Mouse (Mus musculus) lung, embryonic 15.5 days (tissue): ENCODE data around the gene Coq6. TPM values are rescaled to one million over a fixed set of nuclear protein-coding genes. Genes with fewer than 3 reads are reported as not detected.
"Not testable (repeated sequence)": the region's sequence is repeated elsewhere in the genome, so short reads cannot be mapped to it uniquely, and the experiment has no call there.

Source experiments
- ATAC-seq: fragments of 200-750 bp; cut with Nextera tagmentation; 2 replicates; pipeline ENCODE4 v1.8.0; 2017; ENCODE audit warnings: moderate number of reproducible peaks, borderline replicate concordance; ENCODE audit not compliant: low FRiP score, low TSS enrichment; ENCODE audit errors: extremely low read depth
- H3K27ac ChIP-seq: fragments of 300-500 bp; sonication (generic); 2 replicates; pipeline ENCODE4 v1.5.1; 2015; ENCODE audit warnings: moderate library complexity, mild to moderate bottlenecking, inconsistent platforms
- H3K27me3 ChIP-seq: fragments of 300-500 bp; sonication (generic); 2 replicates; pipeline ENCODE4 v1.6.1; 2015; ENCODE audit warnings: inconsistent platforms
- H3K36me3 ChIP-seq: fragments of 300-500 bp; sonication (generic); 2 replicates; pipeline ENCODE4 v1.6.1; 2015; ENCODE audit warnings: inconsistent platforms
- H3K4me1 ChIP-seq: fragments of 300-500 bp; sonication (generic); 2 replicates; pipeline ENCODE4 v1.6.1; 2015; ENCODE audit warnings: inconsistent platforms
- H3K4me2 ChIP-seq: fragments of 300-500 bp; sonication (generic); 2 replicates; pipeline ENCODE4 v1.6.1; 2015; ENCODE audit warnings: inconsistent platforms, mild to moderate bottlenecking, moderate library complexity
- H3K4me3 ChIP-seq: fragments of 300-500 bp; sonication (generic); 2 replicates; pipeline ENCODE4 v1.5.1; 2015; ENCODE audit warnings: mild to moderate bottlenecking, inconsistent platforms
- H3K9ac ChIP-seq: fragments of 300-500 bp; sonication (generic); 2 replicates; pipeline ENCODE4 v1.6.1; 2015; ENCODE audit warnings: inconsistent platforms
- H3K9me3 ChIP-seq: fragments of 300-500 bp; sonication (generic); 2 replicates; pipeline ENCODE4 v1.6.1; 2016; ENCODE audit warnings: inconsistent platforms
- WGBS: fragments of 180-500 bp; shearing (Covaris S2); methylation state at CpG from one replicate; pipeline ENCODE4 v1.1.7; 2015; 5-methylcytosine and 5-hydroxymethylcytosine counted together
- polyA plus RNA-seq: library from polyadenylated mRNA; unstranded; fragments of >200 nt; fragmentation: Nextera tagmentation; extraction: Ambion mirVana; gene quantifications from 2 replicates; pipeline ENCODE4 v1.2.1, GENCODE M21; 2015

Coq6 gene
- 49.4 and 50.0 TPM in 2 replicates for polyA plus RNA-seq

DNA sequence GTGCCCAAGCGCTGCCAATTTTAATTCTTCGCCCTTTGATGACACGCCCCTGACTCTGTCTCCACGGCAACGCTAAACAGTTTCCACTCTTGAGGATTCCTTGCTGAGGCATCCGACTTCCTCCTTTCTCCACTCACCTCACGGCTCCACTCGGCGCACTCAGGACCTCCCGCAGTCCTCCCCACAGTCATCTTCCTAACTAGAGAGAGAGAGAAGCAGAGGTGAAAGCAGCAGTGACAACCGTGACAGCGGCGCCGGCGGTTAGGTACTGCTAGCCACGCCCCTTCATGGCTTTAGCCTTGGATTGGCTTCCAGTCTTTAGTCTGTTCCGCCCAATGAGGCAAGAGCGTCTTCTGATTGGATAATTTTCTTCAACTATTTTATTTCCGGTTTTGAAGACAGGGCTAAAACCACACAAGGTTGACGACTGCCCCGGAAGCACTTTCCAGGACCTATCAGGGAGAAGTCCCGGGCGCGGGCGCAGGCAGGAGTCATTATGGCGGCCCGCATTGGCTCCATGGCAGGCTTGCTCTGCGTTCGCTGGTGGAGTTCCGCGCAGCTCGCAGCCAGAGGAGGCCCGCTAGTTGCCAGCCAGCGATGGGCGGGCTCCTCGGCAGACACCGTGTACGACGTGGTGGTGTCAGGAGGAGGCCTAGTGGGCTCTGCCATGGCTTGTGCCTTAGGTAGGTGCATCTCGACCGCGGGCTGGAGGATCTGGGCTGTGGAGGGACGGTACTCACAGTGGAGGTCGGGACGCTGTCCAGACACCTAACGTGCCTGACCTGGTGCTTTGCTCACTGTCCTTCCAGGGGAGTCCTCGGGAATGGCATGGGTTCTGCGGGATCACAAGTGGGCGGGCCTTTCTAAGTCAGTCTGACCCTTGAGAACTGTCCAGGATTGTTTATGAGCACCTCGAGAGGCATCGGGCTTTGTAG is at the start of gene Coq6, which contains the start of gene Fam161b:
Gene Coq6 (plus strand): TSS at position 103 of the 935 bp plus-strand sequence.
Gene Fam161b (minus strand): TSS at position 279 of the 935 bp plus-strand sequence.
- under 1% methylated on average over 51 of the region's 51 CpGs for WGBS
- Histone ChIP-seq H3K9me3 (no peaks in the 10 kb centered on the region), H3K4me3 (peak within 1 kb of the TSS; percentile 92), H3K9ac (peak within 1 kb of the TSS; percentile 84), H3K36me3 (no peaks in the 10 kb centered on the region), H3K4me1 (peaks cover 18% of the 10 kb centered on the region), H3K27me3 (no peaks in the 10 kb centered on the region), H3K4me2 (peak within 1 kb of the TSS; percentile 73), H3K27ac (peak within 1 kb of the TSS; percentile 48; the same call in 1 of the 2 replicates)
- ATAC-seq = peak; percentile 98

DNA sequence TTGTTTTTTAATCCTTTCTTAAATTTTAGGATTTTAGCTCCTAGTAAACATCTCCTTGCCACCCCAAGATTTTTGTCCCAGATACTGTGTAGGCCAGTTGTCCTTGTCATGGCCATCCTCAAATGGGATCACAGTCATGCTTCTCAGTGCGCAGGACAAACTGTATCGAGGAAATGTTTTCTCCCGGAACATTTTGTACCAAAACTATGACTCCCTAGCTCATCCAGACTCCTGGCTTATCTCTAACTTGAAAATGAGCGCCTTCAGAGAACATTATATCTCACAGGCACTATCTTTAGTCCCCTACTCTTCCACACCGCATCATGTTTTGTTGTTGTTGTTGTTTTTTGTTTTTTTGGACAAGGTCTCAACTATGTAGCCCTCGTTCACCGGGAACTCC is 45.5 kb upstream of the Coq6 start:
- Histone ChIP-seq H3K27me3 (no peaks in the 10 kb centered on the region), H3K4me3 (peak overlapping the region; percentile 89), H3K9ac (peak overlapping the region; percentile 97), H3K36me3 (no peaks in the 10 kb centered on the region), H3K27ac (peak overlapping the region; percentile 97; the same call in 1 of the 2 replicates), H3K4me2 (peak overlapping the region; percentile 74), H3K9me3 (no peaks in the 10 kb centered on the region), H3K4me1 (peaks cover 14% of the 10 kb centered on the region)
- ATAC-seq = no peak
- WGBS = 29% methylated on average over 7 of the region's 7 CpGs

DNA sequence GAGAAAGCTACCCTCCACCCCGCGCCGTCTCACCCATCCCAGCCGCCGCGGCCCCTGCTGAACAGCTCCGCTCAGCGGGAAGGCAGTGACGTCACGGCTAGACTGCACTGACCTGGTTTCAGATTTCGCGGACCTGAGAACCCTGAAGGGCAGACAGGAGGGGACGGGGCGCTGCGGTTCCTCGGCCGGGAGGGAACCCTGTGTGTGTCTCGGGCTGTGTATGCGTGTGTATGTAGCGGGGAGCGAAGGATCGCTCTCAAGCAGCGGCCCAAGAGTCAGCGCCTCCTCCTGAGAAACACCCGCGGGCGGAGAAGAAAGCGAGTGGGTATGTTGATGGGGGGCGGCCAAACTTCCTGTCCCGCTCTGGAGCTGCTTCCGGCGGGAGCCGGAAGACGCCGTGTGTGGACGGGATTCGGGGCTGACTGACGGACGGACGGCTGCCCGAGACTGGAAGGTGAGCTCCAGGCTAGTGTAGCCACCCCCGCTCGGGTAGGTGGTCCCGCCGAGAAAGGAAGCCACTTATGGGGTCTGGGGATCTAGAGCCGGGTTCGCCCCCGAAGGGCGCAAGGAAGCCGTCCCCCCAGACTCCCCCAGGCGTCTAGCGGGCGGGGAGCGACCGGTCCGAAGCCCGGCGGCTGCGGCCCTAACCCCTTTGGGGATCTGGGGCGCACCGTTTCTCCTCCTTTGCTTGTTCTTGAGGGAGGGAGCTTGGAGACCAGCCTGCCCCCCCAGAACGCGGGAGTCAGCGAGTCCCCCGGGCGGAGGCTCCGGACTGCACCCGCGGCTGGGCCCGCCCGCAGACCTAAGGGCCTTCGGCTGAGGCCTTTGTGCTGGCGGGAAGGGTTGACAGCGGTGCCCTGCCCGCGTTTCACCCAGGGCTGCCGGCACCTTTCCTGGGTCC is 44.5 kb upstream of the Coq6 start, which contains the start of gene Zfp410:
Gene Zfp410 (plus strand): TSS at position 132 of the 901 bp plus-strand sequence.
- H3K27me3 ChIP-seq = no peaks in the 10 kb centered on the region
- H3K4me1 ChIP-seq = peaks cover 14% of the 10 kb centered on the region
- WGBS = under 1% methylated on average over 70 of the region's 77 CpGs

GRCm38 (mm10) chr12:84327111-84327512 is 34.3 kb upstream of the Coq6 start:
- peaks cover 61% of the 10 kb centered on the region for H3K36me3 ChIP-seq
- H3K4me2 ChIP-seq = no peak overlapping the region
- no peak overlapping the region for H3K27ac ChIP-seq
- H3K4me3 ChIP-seq = no peak overlapping the region
- no peak overlapping the region for H3K9ac ChIP-seq
- H3K4me1 ChIP-seq = no peaks in the 10 kb centered on the region
- H3K9me3 ChIP-seq = no peaks in the 10 kb centered on the region
- H3K27me3 ChIP-seq = no peaks in the 10 kb centered on the region
- no peak for ATAC-seq
- 48% methylated on average over 4 of the region's 4 CpGs for WGBS

More for the DNA sequence above, 44.5 kb upstream of the Coq6 start, which contains the start of gene Zfp410:
- Histone ChIP-seq H3K4me3 (peak within 1 kb of the TSS; percentile 89), H3K27ac (peak within 1 kb of the TSS; percentile 97), H3K9me3 (no peaks in the 10 kb centered on the region), H3K9ac (peak within 1 kb of the TSS; percentile 97), H3K36me3 (no peaks in the 10 kb centered on the region), H3K4me2 (peak within 1 kb of the TSS; percentile 74)
- peak; percentile 97 for ATAC-seq

GRCm38 (mm10) chr12:84336963-84337625 is 24.4 kb upstream of the Coq6 start:
- H3K4me1 ChIP-seq = no peaks in the 10 kb centered on the region
- H3K9me3 ChIP-seq = no peaks in the 10 kb centered on the region
- H3K4me3 ChIP-seq = no peak overlapping the region
- no peak overlapping the region for H3K9ac ChIP-seq
- WGBS = 82% methylated on average over 11 of the region's 11 CpGs
- no peak for ATAC-seq
- H3K36me3 ChIP-seq = peaks cover 80% of the 10 kb centered on the region
- no peaks in the 10 kb centered on the region for H3K27me3 ChIP-seq
- no peak overlapping the region for H3K4me2 ChIP-seq
- no peak overlapping the region for H3K27ac ChIP-seq

- no peak overlapping the region for H3K27ac ChIP-seq
- H3K4me3 ChIP-seq = no peak overlapping the region
- WGBS = 39% methylated on average over 2 of the region's 2 CpGs
- no peaks in the 10 kb centered on the region for H3K9me3 ChIP-seq
- H3K36me3 ChIP-seq = peaks cover 28% of the 10 kb centered on the region
- H3K27me3 ChIP-seq = no peaks in the 10 kb centered on the region
- no peak for ATAC-seq
- no peak overlapping the region for H3K9ac ChIP-seq
- no peaks in the 10 kb centered on the region for H3K4me1 ChIP-seq
- H3K4me2 ChIP-seq = no peak overlapping the region
Observed at GRCm38 (mm10) chr12:84347192-84347591, 14.3 kb upstream of the Coq6 start.

DNA sequence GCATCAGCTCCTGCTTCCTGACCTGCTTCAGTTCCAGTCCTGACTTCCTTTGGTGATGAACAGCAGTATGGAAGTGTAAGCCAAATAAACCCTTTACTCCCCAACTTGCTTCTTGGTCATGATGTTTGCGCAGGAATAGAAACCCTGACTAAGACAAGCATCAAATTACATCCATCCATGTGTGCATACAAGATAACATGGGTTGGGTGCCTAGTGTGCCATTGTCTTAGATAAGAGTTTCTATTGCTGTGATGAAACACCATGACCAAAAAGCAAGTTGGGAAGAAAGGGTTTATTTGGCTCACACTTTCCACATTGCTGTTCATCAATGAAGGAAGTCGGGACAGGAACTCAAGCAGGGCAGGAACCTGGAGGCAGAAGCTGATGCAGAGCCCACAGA is 2.8 kb upstream of the Coq6 start:
- 85% methylated on average over 2 of the region's 2 CpGs for WGBS
- H3K9ac ChIP-seq, ATAC-seq, H3K27me3 ChIP-seq, H3K4me2 ChIP-seq, H3K4me3 ChIP-seq, H3K36me3 ChIP-seq, H3K9me3 ChIP-seq, H3K27ac ChIP-seq: not testable (repeated sequence)
- peaks cover 18% of the 10 kb centered on the region for H3K4me1 ChIP-seq

DNA sequence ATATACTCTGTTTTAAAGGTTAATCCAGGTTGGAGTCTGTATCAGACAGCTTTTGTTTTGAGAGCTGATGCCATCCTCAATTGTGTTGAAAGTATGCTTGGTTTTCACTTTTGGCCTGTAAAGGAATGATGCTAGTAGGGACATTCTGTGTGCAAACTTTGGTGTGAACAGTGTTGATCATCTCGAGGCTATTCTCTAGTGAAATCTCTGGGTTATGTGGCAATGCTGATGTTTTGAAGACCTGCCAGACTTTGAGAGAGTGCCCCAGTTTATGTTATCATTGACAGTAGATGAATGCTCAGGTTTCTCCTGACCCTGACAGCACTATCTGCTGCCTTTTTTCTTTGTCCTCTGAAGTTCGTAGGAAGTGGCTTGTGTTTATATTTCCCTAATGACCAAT is 1.4 kb downstream of the Coq6 start:
- no peaks in the 10 kb centered on the region for H3K27me3 ChIP-seq
- H3K27ac ChIP-seq = no peak overlapping the region
- H3K9me3 ChIP-seq = no peaks in the 10 kb centered on the region
- 24% methylated on average over 2 of the region's 2 CpGs for WGBS
- H3K4me2 ChIP-seq = peak overlapping the region; percentile 73
- peaks cover 18% of the 10 kb centered on the region for H3K4me1 ChIP-seq
- peak overlapping the region; percentile 92 for H3K4me3 ChIP-seq
- peaks cover 5% of the 10 kb centered on the region; the same call in 1 of the 2 replicates for H3K36me3 ChIP-seq
- peak overlapping the region; percentile 84 for H3K9ac ChIP-seq
- no peak for ATAC-seq

- H3K36me3 ChIP-seq = peaks cover 17% of the 10 kb centered on the region
- 76% methylated on average over 9 of the region's 9 CpGs for WGBS
- peaks cover 18% of the 10 kb centered on the region for H3K4me1 ChIP-seq
- ATAC-seq = no peak
- no peaks in the 10 kb centered on the region for H3K27me3 ChIP-seq
- H3K4me2 ChIP-seq = no peak overlapping the region
- H3K9ac ChIP-seq = no peak overlapping the region
- no peaks in the 10 kb centered on the region for H3K9me3 ChIP-seq
- H3K27ac ChIP-seq = no peak overlapping the region
- no peak overlapping the region for H3K4me3 ChIP-seq
Observed at GRCm38 (mm10) chr12:84364291-84364690, 2.8 kb downstream of the Coq6 start.

DNA sequence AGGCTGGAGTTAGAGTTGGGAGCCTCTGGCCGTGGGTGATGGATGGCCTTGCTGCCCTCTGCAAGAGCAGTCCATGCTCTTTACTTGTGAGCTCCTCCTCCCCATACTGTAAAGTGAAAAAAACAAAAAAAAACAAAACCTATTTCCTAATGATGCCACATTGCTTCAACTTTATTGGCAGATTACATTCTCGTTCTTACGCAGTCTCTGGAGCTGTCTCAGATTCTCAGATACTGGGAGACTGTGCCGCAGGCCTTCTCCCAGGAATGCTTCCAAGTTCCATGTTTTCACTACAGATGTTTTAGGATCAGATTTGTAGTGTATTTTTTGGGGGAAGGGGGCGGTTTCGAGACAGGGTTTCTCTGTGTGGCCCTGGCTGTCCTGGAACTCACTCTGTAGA is 3.7 kb downstream of the Coq6 start:
- ATAC-seq = no peak

DNA sequence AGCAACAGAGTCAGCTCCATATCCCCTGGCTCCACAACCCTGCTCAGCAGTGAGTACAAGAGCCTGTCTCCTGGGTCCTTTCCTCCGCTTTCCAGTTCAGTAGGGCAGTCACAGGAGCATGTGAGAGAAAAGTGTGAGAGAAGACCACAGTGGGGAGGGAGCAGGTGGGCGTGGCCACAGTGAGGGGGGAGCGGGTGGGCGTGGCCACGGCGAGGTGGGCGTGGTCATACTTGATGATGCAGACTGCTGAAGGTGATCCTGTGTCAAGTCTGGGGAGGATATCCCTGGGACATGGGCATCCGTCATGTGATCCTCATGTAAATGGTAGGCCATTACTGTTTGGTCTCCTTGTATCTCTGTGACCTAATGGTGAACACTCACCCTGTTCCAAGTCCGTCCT is 5.5 kb downstream of the Coq6 start:
- Histone ChIP-seq H3K27ac (no peak overlapping the region), H3K4me3 (no peak overlapping the region), H3K4me1 (peaks cover 12% of the 10 kb centered on the region), H3K9ac (no peak overlapping the region), H3K27me3 (no peaks in the 10 kb centered on the region), H3K9me3 (no peaks in the 10 kb centered on the region), H3K36me3 (peaks cover 43% of the 10 kb centered on the region), H3K4me2 (no peak overlapping the region)
- ATAC-seq = no peak
- WGBS = 57% methylated on average over 9 of the region's 9 CpGs

More for the DNA sequence above, 3.7 kb downstream of the Coq6 start:
- H3K4me3 ChIP-seq = no peak overlapping the region
- peaks cover 25% of the 10 kb centered on the region for H3K36me3 ChIP-seq
- H3K9ac ChIP-seq = no peak overlapping the region
- peaks cover 18% of the 10 kb centered on the region for H3K4me1 ChIP-seq
- H3K27me3 ChIP-seq = no peaks in the 10 kb centered on the region
- no peak overlapping the region for H3K4me2 ChIP-seq
- no peaks in the 10 kb centered on the region for H3K9me3 ChIP-seq
- 87% methylated on average over 6 of the region's 6 CpGs for WGBS
- H3K27ac ChIP-seq = no peak overlapping the region
